In genomic region chr11:44021638-44022037, GRCm38 (mm10) we compare ENCODE assay signal across 12 mouse cellular contexts.
"Had no signal": no experiment of that assay in that cellular context is flagged by ENCODE, and none has a peak within 500 bp of the region (broad histone marks: within the 10 kb centered on the region; RNA-seq: fewer than 3 reads in every experiment).

No protein-coding gene starts in this region.

- DNase-seq: kidney, postnatal 36 days; layer of hippocampus, adult 9-11 months; layer of hippocampus, postnatal 36 days; lung, adult 18-20 months; thymus, postnatal 4 days had no signal

- H3K36me3 ChIP-seq: limb, embryonic 13.5 days; midbrain, embryonic 12.5 days; neural tube, embryonic 15.5 days had no signal

- H3K9ac ChIP-seq: limb, embryonic 13.5 days; liver, embryonic 14.5 days; midbrain, embryonic 12.5 days; neural tube, embryonic 15.5 days had no signal

- H3K4me1 ChIP-seq: limb, embryonic 13.5 days; midbrain, embryonic 12.5 days; neural tube, embryonic 15.5 days had no signal

- H3K27me3 ChIP-seq: limb, embryonic 13.5 days; midbrain, embryonic 12.5 days; neural tube, embryonic 15.5 days had no signal

- H3K4me2 ChIP-seq: limb, embryonic 13.5 days; midbrain, embryonic 12.5 days; neural tube, embryonic 15.5 days had no signal

- H3K9me3 ChIP-seq: limb, embryonic 13.5 days; midbrain, embryonic 12.5 days; neural tube, embryonic 15.5 days had no signal

- H3K27ac ChIP-seq: kidney, postnatal 0 days; limb, embryonic 13.5 days; liver, embryonic 14.5 days; midbrain, embryonic 12.5 days; neural tube, embryonic 15.5 days; stomach, postnatal 0 days had no signal

- H3K4me3 ChIP-seq: limb, embryonic 13.5 days; midbrain, embryonic 12.5 days; myocyte; neural tube, embryonic 15.5 days had no signal
